Mouse (Mus musculus) erythroblast, embryonic 14.5 days (primary cell): ENCODE data around the gene Pnpla6. TPM values are rescaled to one million over a fixed set of nuclear protein-coding genes. Genes with fewer than 3 reads are reported as not detected.

Source experiments
- H3K27me3 ChIP-seq: 2 replicates; pipeline ENCODE4 v1.6.1; 2012; ENCODE audit warnings: inconsistent platforms; ENCODE audit not compliant: control insufficient read depth
- H3K36me3 ChIP-seq: 2 replicates; pipeline ENCODE4 v1.6.1; 2012; ENCODE audit warnings: mild to moderate bottlenecking, inconsistent platforms; ENCODE audit not compliant: control insufficient read depth
- H3K4me1 ChIP-seq: 2 replicates; pipeline ENCODE4 v1.6.1; 2012; ENCODE audit warnings: inconsistent platforms; ENCODE audit not compliant: control insufficient read depth
- H3K4me3 ChIP-seq: replicated peaks from 2 replicates; pipeline ENCODE3; 2012; ENCODE audit warnings: moderate library complexity, mild to moderate bottlenecking, inconsistent platforms
- H3K9me3 ChIP-seq: 2 replicates; pipeline ENCODE4 v1.6.1; 2012; ENCODE audit warnings: low read length, inconsistent platforms, mixed read lengths; ENCODE audit not compliant: control insufficient read depth
- GATA1 ChIP-seq: IDR thresholded peaks from 2 replicates; pipeline ENCODE4 v1.6.1; 2012; ENCODE audit warnings: low read length, inconsistent platforms, mixed read lengths
- TAL1 ChIP-seq: IDR thresholded peaks from 3 replicates; pipeline ENCODE4 v1.6.1; 2012; ENCODE audit warnings: low read length, inconsistent platforms, mixed read lengths
- polyA plus RNA-seq: library from polyadenylated mRNA; stranded (reverse); fragments of >175 nt; gene quantifications from 2 replicates; pipeline ENCODE4 v1.2.3, GENCODE M21; 2012

The Pnpla6 gene
- polyA plus RNA-seq, 1 experiment = 1.7 TPM

DNA sequence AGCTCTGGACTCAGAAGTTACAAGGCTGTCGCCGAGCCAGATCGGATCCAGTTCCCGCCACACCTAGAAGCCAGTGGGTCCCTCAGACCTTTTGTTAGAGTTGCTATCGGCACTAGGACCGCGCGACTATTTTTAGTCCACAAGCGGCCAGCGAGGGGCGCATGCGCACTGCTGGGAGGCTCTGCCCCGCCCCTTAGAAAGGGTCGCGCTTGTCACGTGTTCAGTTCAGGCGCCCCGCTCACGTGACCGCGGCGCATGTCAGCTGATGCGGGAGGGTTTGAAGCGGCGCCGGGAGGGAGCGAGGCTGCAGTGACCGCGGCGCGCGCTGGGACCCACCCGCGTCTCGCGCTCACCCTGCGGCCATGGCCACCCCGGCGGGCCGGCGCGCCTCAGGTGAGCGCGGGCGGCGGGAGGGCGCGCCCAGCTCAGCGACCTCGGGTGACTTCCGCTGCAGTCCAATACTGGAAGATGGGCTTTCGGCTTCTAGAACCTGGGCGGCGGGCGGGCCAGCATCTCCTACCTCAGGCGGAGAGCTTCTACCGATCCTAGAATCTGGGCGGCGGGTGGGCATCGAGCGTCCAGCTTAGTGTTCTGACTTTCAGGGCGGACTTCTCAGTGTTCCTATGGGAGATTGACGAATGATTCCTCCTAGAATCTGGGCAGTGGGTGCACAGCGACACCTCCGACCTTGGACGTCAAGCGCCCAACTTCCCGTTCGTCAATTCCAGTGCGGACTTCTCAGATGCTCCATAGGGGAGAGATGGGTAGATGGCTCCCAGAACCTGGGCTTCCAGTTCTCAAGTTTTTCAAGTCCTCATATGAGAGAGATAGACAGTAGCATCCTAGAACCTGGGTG lies 14.7 kb upstream of the Pnpla6 start, which contains the start of gene Mcoln1:
Gene Mcoln1, plus strand, starts transcription at position 223 of the 856 bp plus-strand sequence.
- Histone ChIP-seq H3K4me1 (peaks cover 41% of the 10 kb centered on the region), H3K4me3 (peak within 1 kb of the TSS; percentile 89), H3K27me3 (no peaks in the 10 kb centered on the region; the same call in 1 of the 2 replicates), H3K9me3 (peaks cover 10% of the 10 kb centered on the region), H3K36me3 (peaks cover 16% of the 10 kb centered on the region)
- no peak for TF ChIP-seq GATA1
- no peak for TF ChIP-seq TAL1

DNA sequence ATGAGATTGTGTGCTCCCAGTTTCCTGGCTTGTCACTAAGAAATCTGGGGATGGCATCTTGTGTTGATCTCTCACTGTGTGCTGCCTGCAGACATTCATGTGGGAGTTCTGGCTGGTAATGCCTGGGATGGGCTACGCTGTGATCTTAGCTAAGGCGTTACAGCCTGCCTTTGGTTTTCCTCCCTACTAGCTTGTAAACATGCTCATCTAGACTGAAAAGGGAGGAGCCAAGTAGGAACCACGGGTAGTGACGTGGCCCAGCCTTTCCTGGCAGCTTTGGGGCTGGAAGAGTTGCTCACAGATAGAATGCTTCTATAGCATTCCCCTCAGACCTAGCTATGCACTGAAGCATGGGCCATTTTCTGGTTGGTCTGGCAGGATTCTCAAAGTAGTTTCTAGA lies 13.0 kb upstream of the Pnpla6 start:
- TF ChIP-seq TAL1 = no peak
- TF ChIP-seq GATA1 = no peak
- Histone ChIP-seq H3K27me3 (no peaks in the 10 kb centered on the region), H3K9me3 (no peaks in the 10 kb centered on the region), H3K4me1 (peaks cover 35% of the 10 kb centered on the region), H3K4me3 (no peak overlapping the region), H3K36me3 (peaks cover 24% of the 10 kb centered on the region)

- no peak overlapping the region for H3K4me3 ChIP-seq
- TF ChIP-seq GATA1 (no peak), TAL1 (no peak)
- no peaks in the 10 kb centered on the region for H3K27me3 ChIP-seq
- H3K9me3 ChIP-seq = no peaks in the 10 kb centered on the region
- H3K36me3 ChIP-seq = peaks cover 75% of the 10 kb centered on the region
- H3K4me1 ChIP-seq = peaks cover 7% of the 10 kb centered on the region
Observed at GRCm38 (mm10) chr8:3507979-3508754, 7.0 kb upstream of the Pnpla6 start.

- Histone ChIP-seq H3K27me3 (no peaks in the 10 kb centered on the region), H3K4me1 (peaks cover 52% of the 10 kb centered on the region), H3K4me3 (peak overlapping the region; percentile 86), H3K36me3 (peaks cover 54% of the 10 kb centered on the region), H3K9me3 (no peaks in the 10 kb centered on the region)
- TF ChIP-seq GATA1 (no peak), TAL1 (no peak)
Observed at GRCm38 (mm10) chr8:3514681-3515247, 420 bp upstream of the Pnpla6 start.

DNA sequence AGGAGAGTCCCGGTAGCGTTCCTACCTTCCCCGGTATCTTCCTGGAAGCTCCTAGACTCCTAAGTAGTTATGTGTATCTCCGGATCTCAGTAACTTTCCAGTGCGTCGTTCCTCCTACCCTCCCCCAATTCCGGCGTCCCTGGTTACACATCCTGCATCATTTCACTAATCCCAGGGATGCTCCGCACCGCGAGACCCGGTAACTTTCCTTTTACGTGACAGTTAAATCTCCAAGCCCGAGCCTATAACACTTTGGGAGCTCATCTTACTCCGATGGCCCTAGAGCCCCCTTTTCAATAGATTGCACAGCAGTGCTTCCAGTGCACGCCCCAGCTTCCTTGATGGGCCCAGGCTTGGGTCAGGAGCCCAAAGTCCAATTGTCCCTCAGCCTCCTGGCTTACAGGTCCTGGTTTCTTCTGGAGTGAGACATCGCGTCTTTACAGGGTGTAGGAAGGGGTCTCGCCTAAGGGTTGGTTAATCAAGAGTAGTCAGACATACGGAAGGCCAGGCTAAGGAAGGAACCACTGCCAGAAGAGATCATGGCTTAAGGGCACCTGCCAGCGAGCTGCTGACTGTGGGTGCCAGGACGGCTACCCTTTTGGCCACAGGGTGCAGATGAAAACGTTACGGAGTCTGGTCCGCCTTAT lies 710 bp downstream of the Pnpla6 start:
- peaks cover 49% of the 10 kb centered on the region for H3K36me3 ChIP-seq
- TF ChIP-seq GATA1 (no peak), TAL1 (no peak)
- H3K4me3 ChIP-seq = peak overlapping the region; percentile 86
- no peaks in the 10 kb centered on the region for H3K27me3 ChIP-seq
- no peaks in the 10 kb centered on the region for H3K9me3 ChIP-seq
- H3K4me1 ChIP-seq = peaks cover 63% of the 10 kb centered on the region

DNA sequence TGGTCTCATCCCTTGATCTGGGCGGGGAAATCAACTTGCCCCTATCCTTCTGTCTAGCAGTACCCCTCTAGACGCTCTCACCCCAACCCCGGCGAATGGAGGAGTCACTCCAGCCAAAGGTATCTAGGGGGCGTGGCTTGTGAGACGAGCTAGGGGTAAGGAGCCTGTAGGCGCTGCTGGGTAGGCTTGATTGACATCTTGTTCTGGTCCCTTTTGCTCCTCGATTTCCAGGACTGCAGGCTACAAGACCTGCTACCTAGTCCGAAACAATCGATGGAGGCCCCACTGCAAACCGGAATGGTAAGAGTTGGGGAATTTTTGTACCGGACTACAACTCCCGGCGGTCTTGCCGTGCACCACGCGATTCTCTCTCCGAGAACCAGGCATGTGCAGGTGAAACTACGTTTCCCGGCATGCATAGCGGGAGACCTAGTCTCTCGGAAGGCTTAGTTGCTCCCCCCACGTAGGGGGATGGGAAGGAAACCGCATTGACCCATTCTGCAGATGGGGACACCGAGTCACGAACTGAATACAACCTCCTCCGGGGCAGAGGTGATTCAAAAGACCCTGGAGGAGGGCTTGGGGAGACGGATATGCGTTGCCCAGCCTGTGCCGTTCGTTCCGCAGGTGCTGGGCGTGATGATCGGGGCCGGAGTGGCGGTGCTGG lies 1.4 kb downstream of the Pnpla6 start:
- Histone ChIP-seq H3K4me1 (peaks cover 67% of the 10 kb centered on the region), H3K9me3 (no peaks in the 10 kb centered on the region)

GRCm38 (mm10) chr8:3517117-3517495 lies 1.9 kb downstream of the Pnpla6 start:
- H3K9me3 ChIP-seq = no peaks in the 10 kb centered on the region
- peak overlapping the region; percentile 86 for H3K4me3 ChIP-seq
- peaks cover 72% of the 10 kb centered on the region for H3K4me1 ChIP-seq
- peaks cover 54% of the 10 kb centered on the region for H3K36me3 ChIP-seq
- TF ChIP-seq TAL1 = no peak
- TF ChIP-seq GATA1 = no peak
- no peaks in the 10 kb centered on the region for H3K27me3 ChIP-seq

More for the DNA sequence above, 1.4 kb downstream of the Pnpla6 start:
- no peak for TF ChIP-seq TAL1
- TF ChIP-seq GATA1 = no peak
- Histone ChIP-seq H3K27me3 (no peaks in the 10 kb centered on the region), H3K4me3 (peak overlapping the region; percentile 86), H3K36me3 (peaks cover 52% of the 10 kb centered on the region)

DNA sequence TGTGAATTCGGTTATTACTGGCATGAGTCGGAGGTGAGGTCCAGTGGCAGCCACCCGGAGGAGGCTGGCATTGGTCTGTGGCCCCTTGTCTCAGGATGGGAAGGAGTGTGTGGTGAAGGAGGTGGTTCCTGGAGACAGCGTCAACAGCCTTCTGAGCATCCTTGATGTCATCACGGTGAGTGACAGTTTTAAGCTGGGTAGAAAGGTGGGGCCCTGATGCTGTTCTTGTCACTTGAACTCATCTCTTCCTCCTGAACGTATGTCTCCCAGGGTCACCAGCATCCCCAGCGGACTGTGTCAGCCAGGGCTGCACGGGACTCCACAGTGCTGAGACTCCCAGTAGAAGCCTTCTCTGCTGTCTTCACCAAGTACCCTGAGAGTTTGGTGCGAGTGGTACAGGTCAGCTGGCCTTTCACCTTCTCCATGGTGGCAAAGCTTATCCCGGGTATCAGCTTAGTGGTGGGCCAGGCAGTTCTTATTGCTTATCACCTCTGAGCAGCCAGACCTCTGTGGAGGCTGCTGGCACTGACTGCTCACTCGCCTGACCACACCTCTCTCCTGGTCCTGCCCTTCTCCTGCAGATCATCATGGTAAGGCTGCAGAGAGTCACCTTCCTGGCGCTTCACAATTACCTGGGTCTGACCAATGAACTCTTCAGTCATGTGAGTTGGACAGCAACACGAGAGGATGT lies 7.0 kb downstream of the Pnpla6 start:
- Histone ChIP-seq H3K9me3 (no peaks in the 10 kb centered on the region), H3K27me3 (no peaks in the 10 kb centered on the region), H3K4me3 (peak overlapping the region; percentile 50), H3K4me1 (peaks cover 83% of the 10 kb centered on the region), H3K36me3 (peaks cover 72% of the 10 kb centered on the region)
- TF ChIP-seq GATA1 (peak; percentile 84), TAL1 (peak; percentile 96)
